8 mouse cellular contexts compared by ENCODE assay signal in the genomic region with DNA sequence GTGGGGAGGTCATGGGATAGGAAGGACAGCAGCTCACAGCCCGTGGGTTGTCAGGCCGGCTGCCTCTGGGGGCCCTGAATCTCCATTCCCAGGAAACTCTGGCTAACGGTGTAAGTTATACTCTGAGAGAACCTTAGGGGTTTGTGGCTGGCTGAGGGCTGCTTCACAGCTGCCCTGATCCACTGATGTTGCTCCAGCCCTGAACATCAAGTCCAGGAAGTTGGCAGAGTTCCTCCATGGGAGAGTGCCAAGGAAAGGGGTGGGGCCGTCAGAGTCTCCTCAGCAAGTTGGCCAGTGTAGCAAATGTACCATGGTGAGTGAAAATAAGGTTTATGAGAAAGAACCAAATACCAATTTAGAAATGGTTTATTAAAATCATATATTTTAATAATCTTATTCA. TPM values are rescaled to one million over a fixed set of nuclear protein-coding genes. Genes with fewer than 3 reads are reported as not detected.
DNase-seq lines count a peak whose midpoint lies in the region; ATAC-seq lines count a peak whose summit lies in the region.

No protein-coding gene starts in this region.

- H3K9me3 ChIP-seq in midbrain, embryonic 15.5 days: no peaks in the 10 kb centered on the region

- ATAC-seq in cerebellum, adult (ENCODE audit: insufficient number of reproducible peaks, low FRiP score, low TSS enrichment): no peak
- no peak for ATAC-seq in midbrain, embryonic 15.5 days (replicated peaks)

- H3K27ac ChIP-seq in midbrain, embryonic 15.5 days: no peak overlapping the region

- no peaks in the 10 kb centered on the region for H3K4me1 ChIP-seq in midbrain, embryonic 15.5 days

- no peaks in the 10 kb centered on the region for H3K36me3 ChIP-seq in midbrain, embryonic 15.5 days (replicated peaks)

- DNase-seq in cerebellum, adult 9-11 months: peak; percentile 12
- DNase-seq in NIH3T3 (ENCODE audit: low read depth): peak; percentile 90
- DNase-seq in gastrocnemius, postnatal 4 days (ENCODE audit: low spot score in 2 of 2): peak; percentile 88 to 91
- peak; percentile 92 for DNase-seq in large intestine, adult 2 months (ENCODE audit: low read depth, low spot score)
- peak; percentile 72 to 80 for DNase-seq in right cerebral cortex, postnatal 10 days (ENCODE audit: low spot score in 2 of 2)
- DNase-seq in retina, postnatal 1 day: no peak

- no peaks in the 10 kb centered on the region for H3K27me3 ChIP-seq in midbrain, embryonic 15.5 days (replicated peaks)

- H3K4me2 ChIP-seq in midbrain, embryonic 15.5 days: no peak overlapping the region

- no peak overlapping the region for H3K4me3 ChIP-seq in midbrain, embryonic 15.5 days

- WGBS in large intestine, adult 2 months: 1% methylated on average over 4 of the region's 4 CpGs
- WGBS in midbrain, embryonic 15.5 days: 69% methylated on average over 4 of the region's 4 CpGs

- no peak overlapping the region for H3K9ac ChIP-seq in midbrain, embryonic 15.5 days

RNA-seq across cellular contexts. Expression of gene Ccdc121, which starts 18.1 kb away (rescaled TPM):
- not detected for total RNA-seq in gastrocnemius, postnatal 4 days (2021)
- polyA plus RNA-seq in large intestine, adult 2 months (2012; rRNA removed): not detected in 2 replicates
- polyA plus RNA-seq in midbrain, embryonic 15.5 days (2015; fragmentation: Nextera tagmentation; extraction: Ambion mirVana): 0.09 TPM in 1 of 2 replicates, not detected in the other

RNA-seq across cellular contexts. Expression of gene Dnah14, which starts 47.0 kb away (rescaled TPM):
- 1 to 10 TPM; 1.2 to 1.3 TPM for total RNA-seq in gastrocnemius, postnatal 4 days (2021)
- 0.07 TPM in 1 of 2 replicates, not detected in the other for polyA plus RNA-seq in large intestine, adult 2 months (2012; rRNA removed)
- 0.49 and 0.81 TPM in 2 replicates for polyA plus RNA-seq in midbrain, embryonic 15.5 days (2015; fragmentation: Nextera tagmentation; extraction: Ambion mirVana)
